Mouse (Mus musculus) megakaryocyte, embryonic 14.5 days (primary cell): ENCODE measurements around the gene Gfer. TPM values are rescaled to one million over a fixed set of nuclear protein-coding genes. Genes with fewer than 3 reads are reported as not detected.
A peak's percentile ranks its signal among the peaks of the same experiment; 100 is the strongest.
"Not testable (repeated sequence)": the region's sequence is repeated elsewhere in the genome, so short reads cannot be mapped to it uniquely, and the experiment has no call there.

Source experiments
- H3K27me3 ChIP-seq: replicated peaks from 2 replicates; pipeline ENCODE3; 2012; ENCODE audit warnings: inconsistent platforms
- H3K36me3 ChIP-seq: replicated peaks from 2 replicates; pipeline ENCODE3; 2012; ENCODE audit warnings: low read length, inconsistent platforms, mixed read lengths
- H3K4me1 ChIP-seq: 2 replicates; pipeline ENCODE4 v1.6.1; 2012; ENCODE audit warnings: inconsistent platforms
- H3K4me3 ChIP-seq: replicated peaks from 2 replicates; pipeline ENCODE3; 2012; ENCODE audit warnings: moderate library complexity, mild to moderate bottlenecking, inconsistent platforms
- H3K9me3 ChIP-seq: 2 replicates; pipeline ENCODE4 v1.6.1; 2012; ENCODE audit warnings: inconsistent platforms
- FLI1 ChIP-seq: IDR thresholded peaks from 2 replicates; pipeline ENCODE4 v1.6.1; 2012; ENCODE audit warnings: low read length, inconsistent platforms, mixed read lengths
- GATA1 ChIP-seq: IDR thresholded peaks from 3 replicates; pipeline ENCODE4 v1.6.1; 2012; ENCODE audit warnings: mixed read lengths, low read length, inconsistent platforms, borderline replicate concordance
- polyA plus RNA-seq: library from polyadenylated mRNA; stranded (reverse); fragments of >175 nt; gene quantifications from 2 replicates; pipeline ENCODE4 v1.2.3, GENCODE M21; 2012; ENCODE audit warnings: low replicate concordance; ENCODE audit not compliant: insufficient read depth

Gfer gene
- polyA plus RNA-seq, 1 experiment, result 47.3 TPM

DNA sequence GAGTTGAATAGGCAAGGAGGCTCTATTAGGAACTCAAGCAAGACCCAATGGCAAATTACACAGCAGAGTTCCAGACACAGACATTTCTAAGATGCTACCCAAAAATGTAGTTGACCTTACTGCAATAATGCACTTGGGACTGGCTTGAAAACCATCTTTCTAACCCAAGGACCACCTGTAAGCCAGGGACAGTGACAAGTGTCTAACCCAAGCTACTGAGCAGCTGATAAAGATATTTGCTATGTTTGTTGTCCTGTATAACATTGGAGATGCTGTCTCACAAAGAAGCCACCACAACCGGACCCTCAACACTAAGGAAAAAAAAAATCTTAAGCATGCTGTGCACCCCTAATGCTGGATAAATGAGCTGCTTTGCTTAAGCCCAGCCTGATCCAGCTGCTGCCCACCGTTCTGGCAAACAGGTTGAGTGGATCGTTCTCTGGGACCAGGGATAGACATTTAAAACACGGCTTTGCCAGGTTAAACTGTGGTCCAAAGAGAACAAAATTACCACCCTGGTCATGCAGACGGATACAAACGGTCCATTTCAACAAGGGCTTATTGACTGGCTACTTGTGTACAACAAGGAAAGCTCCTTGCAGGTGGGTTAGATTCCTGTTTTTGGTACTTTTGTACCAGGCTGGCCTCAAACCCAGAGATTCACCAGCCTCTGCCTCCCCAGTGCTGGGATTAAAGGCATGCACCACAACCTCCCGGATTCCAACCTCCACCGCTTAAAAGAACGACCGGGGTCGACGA, 27.3 kb upstream of the Gfer start:
- peak overlapping the region; percentile 100 for H3K4me3 ChIP-seq
- peaks cover 22% of the 10 kb centered on the region for H3K36me3 ChIP-seq
- peaks cover 53% of the 10 kb centered on the region for H3K4me1 ChIP-seq
- no peaks in the 10 kb centered on the region for H3K9me3 ChIP-seq
- TF ChIP-seq FLI1, result no peak
- TF ChIP-seq GATA1, result no peak
- peaks cover 4% of the 10 kb centered on the region for H3K27me3 ChIP-seq

DNA sequence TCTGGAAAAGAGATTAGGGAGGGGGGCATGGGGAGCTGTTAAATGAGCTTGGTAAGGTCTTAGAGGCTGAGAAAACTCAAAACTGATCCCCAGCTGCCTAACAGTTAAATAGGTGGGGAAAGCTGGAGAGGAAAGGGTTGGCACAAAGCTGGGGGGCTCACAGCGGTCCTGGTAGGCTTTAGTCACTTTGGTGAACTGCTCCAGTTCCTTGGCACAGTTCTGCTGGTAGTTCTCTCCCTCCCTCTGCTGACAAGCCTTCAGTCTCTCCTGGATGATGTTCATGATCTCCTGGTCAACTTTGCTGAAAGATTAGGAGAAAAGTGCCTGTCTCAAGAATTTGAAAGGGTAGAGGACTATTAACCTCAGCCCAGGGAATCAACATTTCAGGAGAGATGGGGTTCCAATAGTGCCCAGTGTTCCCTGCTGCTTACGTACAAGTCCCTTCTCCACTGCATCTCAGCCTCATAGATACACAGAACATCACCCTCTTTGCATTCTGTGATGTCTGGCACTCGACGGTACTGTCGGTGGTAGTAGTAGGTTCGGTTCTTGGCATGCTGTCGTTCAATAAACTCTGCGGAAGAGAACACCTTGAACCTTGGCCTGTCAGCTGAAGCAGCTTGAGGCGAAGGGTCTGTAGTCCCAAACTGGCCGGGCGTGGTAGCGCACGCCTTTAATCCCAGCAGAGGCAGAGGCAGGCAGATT, 26.4 kb upstream of the Gfer start:
- H3K36me3 ChIP-seq, result peaks cover 29% of the 10 kb centered on the region
- peaks cover 47% of the 10 kb centered on the region for H3K4me1 ChIP-seq
- no peaks in the 10 kb centered on the region for H3K27me3 ChIP-seq
- TF ChIP-seq FLI1 (no peak), GATA1 (no peak)
- H3K4me3 ChIP-seq, result peak overlapping the region; percentile 54
- no peaks in the 10 kb centered on the region for H3K9me3 ChIP-seq

DNA sequence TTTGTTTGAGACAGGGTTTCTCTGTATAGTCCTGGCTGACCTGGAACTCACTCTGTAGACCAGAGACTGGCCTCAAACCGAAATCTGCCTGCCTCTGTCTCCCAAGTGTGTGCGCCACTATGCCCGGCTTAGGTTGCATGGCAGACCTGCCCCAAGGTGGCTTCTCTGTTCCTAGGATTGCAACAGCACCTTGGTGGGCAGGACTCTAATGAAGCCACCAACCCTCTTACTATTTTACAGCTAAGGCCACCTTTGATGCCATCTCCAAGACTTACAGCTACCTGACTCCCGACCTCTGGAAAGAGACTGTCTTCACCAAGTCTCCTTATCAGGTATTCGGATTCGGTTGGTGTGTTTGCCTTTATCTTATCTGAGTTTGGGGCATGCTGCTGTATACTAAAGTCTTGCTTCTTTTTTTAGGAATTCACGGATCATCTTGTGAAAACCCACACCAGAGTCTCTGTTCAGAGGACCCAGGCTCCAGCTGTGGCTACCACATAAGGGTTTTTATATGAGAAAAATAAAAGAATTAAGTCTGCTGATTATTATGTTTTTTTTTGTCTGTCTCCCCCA, 25.5 kb upstream of the Gfer start:
- Histone ChIP-seq H3K36me3 (peaks cover 38% of the 10 kb centered on the region), H3K4me1 (peaks cover 47% of the 10 kb centered on the region), H3K4me3 (peak overlapping the region; percentile 85)
- H3K9me3 ChIP-seq, H3K27me3 ChIP-seq: not testable (repeated sequence)

DNA sequence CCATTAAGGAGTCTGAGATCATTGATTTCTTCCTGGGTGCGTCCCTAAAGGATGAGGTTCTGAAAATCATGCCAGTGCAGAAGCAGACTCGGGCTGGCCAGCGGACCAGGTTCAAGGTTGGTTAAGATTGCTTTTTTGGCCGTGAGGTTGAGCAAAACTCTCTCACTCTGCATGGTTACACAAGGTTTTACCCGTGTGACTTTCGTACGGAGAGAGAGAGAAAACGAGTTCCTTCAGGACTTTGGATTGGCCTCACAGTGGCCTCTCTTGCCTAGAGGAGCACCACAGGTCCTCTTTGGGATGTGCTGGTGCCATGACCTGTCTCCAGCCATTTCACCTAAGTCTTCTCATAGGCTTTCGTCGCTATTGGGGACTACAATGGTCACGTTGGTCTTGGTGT, 24.7 kb upstream of the Gfer start:
- Histone ChIP-seq H3K4me3 (peak overlapping the region; percentile 92), H3K36me3 (peaks cover 46% of the 10 kb centered on the region), H3K4me1 (peaks cover 47% of the 10 kb centered on the region)
- not testable (repeated sequence) for H3K27me3 ChIP-seq, H3K9me3 ChIP-seq

DNA sequence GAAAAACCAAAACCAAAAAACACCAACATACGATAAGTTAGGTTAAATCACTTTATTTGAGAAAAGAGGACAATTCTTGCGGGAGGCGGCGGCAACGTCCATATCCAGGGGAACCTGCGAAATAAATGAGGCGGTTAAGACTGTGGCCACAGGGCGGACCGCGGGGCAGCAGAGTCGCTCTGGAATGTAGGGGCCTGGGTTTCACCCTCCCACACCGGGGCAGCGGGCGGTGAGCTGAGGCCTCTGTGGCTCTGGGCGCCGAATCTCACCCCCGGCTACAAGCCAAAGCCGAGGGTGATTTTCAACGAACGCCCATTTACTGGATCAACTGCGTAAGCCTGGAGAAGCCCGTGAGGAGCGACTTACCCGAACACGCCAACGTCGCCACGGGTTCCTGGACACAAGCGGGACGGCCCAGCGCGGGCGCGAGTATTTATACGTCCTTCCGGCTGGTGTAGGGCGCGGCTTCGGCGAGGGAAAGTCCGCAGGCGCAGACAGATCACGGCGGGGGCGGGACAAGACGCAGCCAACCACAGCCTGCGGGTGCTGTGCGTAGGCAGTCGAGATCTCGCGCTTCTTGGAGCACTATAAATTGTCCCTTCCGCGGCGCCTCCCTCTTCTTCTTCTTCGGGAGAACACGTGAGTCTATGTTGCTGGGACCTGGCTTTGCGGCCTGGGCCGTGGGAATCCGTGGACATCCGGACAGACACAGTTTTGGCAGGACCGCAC, 23.7 kb upstream of the Gfer start:
- H3K9me3 ChIP-seq, result no peaks in the 10 kb centered on the region
- peaks cover 52% of the 10 kb centered on the region for H3K36me3 ChIP-seq
- peaks cover 45% of the 10 kb centered on the region for H3K4me1 ChIP-seq
- TF ChIP-seq GATA1 (no peak), FLI1 (no peak)
- H3K27me3 ChIP-seq, result no peaks in the 10 kb centered on the region
- H3K4me3 ChIP-seq, result peak overlapping the region; percentile 93

DNA sequence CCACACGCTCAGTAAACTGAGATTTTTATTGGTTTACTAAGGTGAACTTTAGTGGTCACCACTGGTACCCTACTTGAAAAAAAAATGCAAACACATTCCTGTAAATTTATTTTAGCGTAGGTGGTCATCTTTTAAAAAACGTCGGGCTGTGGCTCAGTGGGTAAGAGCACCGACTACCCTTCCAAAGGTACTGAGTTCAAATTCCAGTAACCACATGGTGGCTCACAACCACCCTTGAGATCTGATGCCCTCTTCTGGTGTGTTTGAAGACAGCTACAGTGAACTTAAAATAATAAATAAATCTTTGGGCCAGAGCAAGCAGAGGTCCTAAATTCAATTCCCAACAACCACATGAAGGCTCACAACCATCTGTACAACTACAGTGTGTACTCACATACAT, 23.0 kb upstream of the Gfer start:
- H3K4me3 ChIP-seq, result peak overlapping the region; percentile 70
- peaks cover 41% of the 10 kb centered on the region for H3K4me1 ChIP-seq
- not testable (repeated sequence) for H3K9me3 ChIP-seq, H3K27me3 ChIP-seq
- peaks cover 52% of the 10 kb centered on the region for H3K36me3 ChIP-seq

DNA sequence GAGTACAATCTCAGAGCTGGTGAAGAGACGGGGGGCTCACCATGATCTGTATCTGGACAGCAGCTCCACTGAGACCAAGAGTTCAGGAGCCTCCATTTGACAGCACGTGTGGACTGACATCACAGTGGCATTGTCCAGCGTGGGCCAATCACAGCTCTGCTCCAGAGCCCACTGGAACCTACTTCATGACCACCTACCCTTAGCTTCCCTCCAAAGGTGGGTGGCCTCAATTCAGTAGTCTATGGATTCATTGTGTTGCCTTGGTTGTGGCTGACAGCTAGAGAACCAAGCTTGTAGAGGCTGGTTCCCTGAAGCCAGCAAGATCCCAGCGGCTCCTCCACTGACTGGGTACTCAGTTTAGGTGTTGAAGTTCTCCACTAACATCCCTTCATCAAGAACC, 22.0 kb upstream of the Gfer start, which contains the start of the genes Rnf151 and Rps2:
Gene Rnf151, minus strand, starts transcription at position 121 of the 400 bp plus-strand sequence.
Gene Rps2, plus strand, starts transcription at position 174 of the 400 bp plus-strand sequence.
- Histone ChIP-seq H3K4me1 (peaks cover 32% of the 10 kb centered on the region), H3K4me3 (peak within 1 kb of the TSS; percentile 70), H3K9me3 (no peaks in the 10 kb centered on the region), H3K27me3 (no peaks in the 10 kb centered on the region), H3K36me3 (peaks cover 52% of the 10 kb centered on the region)
- TF ChIP-seq FLI1 (no peak), GATA1 (no peak)

DNA sequence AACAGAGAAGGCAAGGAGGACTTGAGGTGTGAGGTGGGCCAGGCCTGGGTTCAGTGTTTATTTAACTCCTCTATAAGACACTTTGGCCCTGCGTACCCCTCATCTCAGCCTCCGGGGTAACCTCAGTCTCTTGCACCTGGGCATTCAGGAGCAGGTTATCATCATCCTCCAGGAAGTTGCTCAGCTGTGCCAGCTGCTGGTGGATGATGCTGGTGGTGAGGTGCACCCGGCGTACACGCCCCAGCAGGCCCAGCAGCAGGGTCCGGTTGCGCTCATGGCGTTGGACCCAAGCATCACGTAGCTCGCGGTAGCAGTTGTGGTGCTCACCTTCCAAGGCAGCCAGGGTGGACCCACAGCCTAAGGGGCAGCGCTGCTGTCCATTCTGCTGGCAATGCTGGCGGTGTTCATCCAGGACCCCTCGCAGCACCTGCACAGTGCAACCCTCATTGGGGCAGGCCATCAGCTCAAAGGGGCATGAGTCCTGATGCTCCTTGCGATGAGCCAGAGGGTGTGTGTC, 20.3 kb upstream of the Gfer start:
- Histone ChIP-seq H3K4me3 (peak overlapping the region; percentile 50), H3K27me3 (no peaks in the 10 kb centered on the region), H3K9me3 (no peaks in the 10 kb centered on the region), H3K36me3 (peaks cover 38% of the 10 kb centered on the region), H3K4me1 (peaks cover 15% of the 10 kb centered on the region)
- no peak for TF ChIP-seq GATA1
- no peak for TF ChIP-seq FLI1

DNA sequence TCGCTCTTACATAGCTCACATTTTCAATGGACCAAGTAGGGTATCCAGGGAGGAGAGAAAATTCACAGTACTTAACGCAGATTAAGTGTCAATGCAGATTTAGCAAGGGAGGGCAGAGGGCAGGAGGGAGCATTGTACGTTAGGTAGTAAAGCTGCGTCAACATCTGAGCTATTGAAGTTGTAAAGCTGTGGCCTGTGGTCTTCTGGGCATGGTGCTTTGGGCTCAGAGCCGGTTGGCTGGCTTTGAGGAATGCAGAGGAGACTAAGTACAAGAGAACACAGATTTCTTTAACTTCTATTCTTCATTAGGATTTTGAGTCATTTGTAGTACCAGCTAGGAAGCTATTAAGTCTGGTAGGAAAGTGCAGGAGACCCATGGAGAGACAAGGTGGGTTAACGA, 19.6 kb upstream of the Gfer start:
- no peak for TF ChIP-seq FLI1
- TF ChIP-seq GATA1, result no peak
- Histone ChIP-seq H3K4me1 (peaks cover 11% of the 10 kb centered on the region), H3K4me3 (no peak overlapping the region), H3K9me3 (no peaks in the 10 kb centered on the region), H3K27me3 (no peaks in the 10 kb centered on the region), H3K36me3 (peaks cover 33% of the 10 kb centered on the region)
